Mouse (Mus musculus): ENCODE results near the gene Actb. TPM values are rescaled to one million over a fixed set of nuclear protein-coding genes. Genes with fewer than 3 reads are reported as not detected.

Actb gene
- 1,000 to 10,000 TPM; 3,215 to 3,370 TPM for total RNA-seq (2021)

GRCm38 (mm10) chr5:142906532-142907047, at the start of gene Actb:
Gene Actb (minus strand): TSS chr5:142906754.
- peak; percentile 95 to 96 for DNase-seq

GRCm38 (mm10) chr5:142953641-142954040, 47.1 kb upstream of the Actb start:
- DNase-seq, result no peak

GRCm38 (mm10) chr5:142950405-142950804, 43.9 kb upstream of the Actb start:
- DNase-seq, result no peak

GRCm38 (mm10) chr5:142949580-142949979, 43.0 kb upstream of the Actb start:
- no peak for DNase-seq

GRCm38 (mm10) chr5:142947460-142947859, 40.9 kb upstream of the Actb start:
- no peak for DNase-seq

GRCm38 (mm10) chr5:142944979-142945682, 38.6 kb upstream of the Actb start:
- no peak for DNase-seq

- DNase-seq, result no peak
Measured at GRCm38 (mm10) chr5:142940393-142940792, 33.8 kb upstream of the Actb start.

- DNase-seq, result no peak
Measured at GRCm38 (mm10) chr5:142937956-142938727, 31.6 kb upstream of the Actb start.

GRCm38 (mm10) chr5:142936336-142936719, 29.8 kb upstream of the Actb start:
- peak; percentile 83 to 87 for DNase-seq

GRCm38 (mm10) chr5:142935642-142936335, 29.2 kb upstream of the Actb start:
- DNase-seq, result peak; percentile 63 to 70

- DNase-seq, result no peak
Measured at GRCm38 (mm10) chr5:142932731-142933130, 26.2 kb upstream of the Actb start.

- DNase-seq, result peak; percentile 37 to 70
Measured at GRCm38 (mm10) chr5:142932084-142932685, 25.6 kb upstream of the Actb start.

- no peak for DNase-seq
Measured at GRCm38 (mm10) chr5:142931241-142931745, 24.7 kb upstream of the Actb start.

GRCm38 (mm10) chr5:142929400-142929752, 22.8 kb upstream of the Actb start:
- DNase-seq, result no peak

GRCm38 (mm10) chr5:142928749-142929399, 22.3 kb upstream of the Actb start:
- DNase-seq, result peak; percentile 68 to 75

- no peak for DNase-seq
Measured at GRCm38 (mm10) chr5:142927341-142927930, 20.9 kb upstream of the Actb start.

GRCm38 (mm10) chr5:142926940-142927228, 20.3 kb upstream of the Actb start:
- no peak for DNase-seq

- no peak for DNase-seq
Measured at GRCm38 (mm10) chr5:142926204-142926939, 19.8 kb upstream of the Actb start.

GRCm38 (mm10) chr5:142924336-142924959, 17.9 kb upstream of the Actb start:
- DNase-seq, result no peak

- DNase-seq, result no peak
Measured at GRCm38 (mm10) chr5:142923781-142924180, 17.2 kb upstream of the Actb start.
